Mouse (Mus musculus): ENCODE measurements around the gene Akt3. TPM values are rescaled to one million over a fixed set of nuclear protein-coding genes. Genes with fewer than 3 reads are reported as not detected.

Akt3 gene
- total RNA-seq (2021): 10 to 100 TPM; 22.5 to 23.8 TPM

- intact Hi-C loops (cut with DNase I): loop anchor here (2.0 to 5.0 kb wide), 2 partner anchors 66 to 183 kb away; no protein-coding TSS in a partner anchor
Observed at GRCm38 (mm10) chr1:177258034-177258342, at the start of gene Akt3. TSS of gene Akt3 (minus strand) at chr1:177258203.

GRCm38 (mm10) chr1:177307549-177307948 lies 49.5 kb upstream of the Akt3 start:
- intact Hi-C loops (cut with DNase I): no loop called here
- no peak for DNase-seq

More at GRCm38 (mm10) chr1:177258034-177258342, at the start of gene Akt3:
- DNase-seq: no peak

GRCm38 (mm10) chr1:177298231-177298630 lies 40.2 kb upstream of the Akt3 start:
- intact Hi-C loops (cut with DNase I): no loop called here
- no peak for DNase-seq

- DNase-seq: no peak
- intact Hi-C loops (cut with DNase I): no loop called here
Observed at GRCm38 (mm10) chr1:177286764-177287163, 28.8 kb upstream of the Akt3 start.

- intact Hi-C loops (cut with DNase I): no loop called here
- no peak for DNase-seq
Observed at GRCm38 (mm10) chr1:177281925-177282324, 23.9 kb upstream of the Akt3 start.

GRCm38 (mm10) chr1:177277361-177277760 lies 19.4 kb upstream of the Akt3 start:
- DNase-seq: no peak
- intact Hi-C loops (cut with DNase I): no loop called here

GRCm38 (mm10) chr1:177267645-177268044 lies 9.6 kb upstream of the Akt3 start:
- intact Hi-C loops (cut with DNase I): no loop called here
- DNase-seq: no peak

GRCm38 (mm10) chr1:177262926-177263325 lies 4.9 kb upstream of the Akt3 start:
- DNase-seq: no peak
- intact Hi-C loops (cut with DNase I): no loop called here

GRCm38 (mm10) chr1:177260796-177261195 lies 2.8 kb upstream of the Akt3 start:
- intact Hi-C loops (cut with DNase I): no loop called here
- no peak for DNase-seq

- intact Hi-C loops (cut with DNase I): loop anchor here (2.0 to 5.0 kb wide), 2 partner anchors 67 to 182 kb away; no protein-coding TSS in a partner anchor
- no peak for DNase-seq
Observed at GRCm38 (mm10) chr1:177259038-177259600, 1.1 kb upstream of the Akt3 start.

- intact Hi-C loops (cut with DNase I): loop anchor here (2.0 to 5.0 kb wide), 2 partner anchors 66 to 182 kb away; no protein-coding TSS in a partner anchor
- DNase-seq: peak; percentile 80 to 86
Observed at GRCm38 (mm10) chr1:177258343-177259037, 487 bp upstream of the Akt3 start.

- DNase-seq: peak; percentile 61 to 68
- intact Hi-C loops (cut with DNase I): loop anchor here (2.0 to 5.0 kb wide), 2 partner anchors 65 to 183 kb away; no protein-coding TSS in a partner anchor
Observed at GRCm38 (mm10) chr1:177257178-177258033, 597 bp downstream of the Akt3 start.

GRCm38 (mm10) chr1:177248638-177249037 lies 9.4 kb downstream of the Akt3 start:
- DNase-seq: peak; percentile 9 to 15
- intact Hi-C loops (cut with DNase I): no loop called here

- intact Hi-C loops (cut with DNase I): no loop called here
Observed at GRCm38 (mm10) chr1:177238368-177238767, 19.6 kb downstream of the Akt3 start.

GRCm38 (mm10) chr1:177236695-177237094 lies 21.3 kb downstream of the Akt3 start:
- no peak for DNase-seq
- intact Hi-C loops (cut with DNase I): no loop called here

More at GRCm38 (mm10) chr1:177238368-177238767, 19.6 kb downstream of the Akt3 start:
- DNase-seq: no peak

- intact Hi-C loops (cut with DNase I): no loop called here
- DNase-seq: no peak
Observed at GRCm38 (mm10) chr1:177236249-177236648, 21.8 kb downstream of the Akt3 start.

GRCm38 (mm10) chr1:177234462-177234861 lies 23.5 kb downstream of the Akt3 start:
- intact Hi-C loops (cut with DNase I): no loop called here
- no peak for DNase-seq

GRCm38 (mm10) chr1:177231122-177231521 lies 26.9 kb downstream of the Akt3 start:
- DNase-seq: no peak
- intact Hi-C loops (cut with DNase I): no loop called here

- intact Hi-C loops (cut with DNase I): no loop called here
- DNase-seq: no peak
Observed at GRCm38 (mm10) chr1:177198978-177199377, 59.0 kb downstream of the Akt3 start.

GRCm38 (mm10) chr1:177195224-177195623 lies 62.8 kb downstream of the Akt3 start:
- DNase-seq: no peak
- intact Hi-C loops (cut with DNase I): no loop called here

- intact Hi-C loops (cut with DNase I): loop anchor here (5.0 kb wide), 1 partner anchor 63 kb away; the partner anchor contains the start of gene Akt3
- no peak for DNase-seq
Observed at GRCm38 (mm10) chr1:177194324-177194723, 63.7 kb downstream of the Akt3 start.
